Mouse (Mus musculus) 3T3-L1 (cell line): ENCODE results near the gene Cxxc4.

Experiments used
- DNase-seq: peaks from one replicate; pipeline ENCODE4 v3.0.0-alpha.2; 2015; ENCODE audit warnings: low read depth, low spot score

Gene Cxxc4

DNA sequence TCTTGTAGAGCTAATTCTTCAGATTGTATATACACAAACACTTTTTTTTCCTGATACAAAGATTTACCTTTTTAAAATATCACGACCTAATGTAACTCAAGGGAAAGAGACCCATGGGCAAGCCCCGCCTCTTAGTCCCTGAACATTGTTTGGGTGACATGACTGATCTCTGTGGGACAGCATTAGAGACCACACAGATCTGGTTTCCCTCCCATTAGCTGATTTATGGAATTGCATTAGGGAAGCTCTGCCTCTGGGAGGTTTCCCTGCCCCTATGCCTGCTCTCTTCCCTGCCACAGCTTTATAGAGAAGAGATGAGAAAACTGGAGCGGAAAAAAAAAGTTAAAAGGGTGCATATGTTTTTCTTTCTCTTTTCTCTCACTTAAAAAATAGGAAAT lies 7.6 kb downstream of the Cxxc4 start:
- no peak for DNase-seq

DNA sequence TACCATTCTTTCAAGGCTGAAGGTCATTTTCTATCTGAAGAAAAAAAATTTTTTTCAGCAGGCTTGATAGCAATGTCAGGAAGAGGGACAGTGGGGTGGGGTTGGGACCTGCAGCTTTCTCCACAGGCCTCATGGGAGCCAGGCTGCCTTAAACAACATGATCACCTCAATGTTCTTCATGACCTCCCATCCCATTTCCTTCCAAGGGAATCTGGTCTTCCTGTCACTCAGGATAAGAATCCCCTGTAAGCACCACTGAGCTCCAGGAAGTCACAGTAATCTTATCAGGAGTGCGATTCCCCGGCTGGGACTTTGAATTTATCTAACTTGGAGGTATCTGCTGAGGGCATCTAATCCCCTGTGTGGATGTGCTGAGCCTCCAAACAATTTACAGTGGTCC lies 17.9 kb downstream of the Cxxc4 start:
- no peak for DNase-seq

DNA sequence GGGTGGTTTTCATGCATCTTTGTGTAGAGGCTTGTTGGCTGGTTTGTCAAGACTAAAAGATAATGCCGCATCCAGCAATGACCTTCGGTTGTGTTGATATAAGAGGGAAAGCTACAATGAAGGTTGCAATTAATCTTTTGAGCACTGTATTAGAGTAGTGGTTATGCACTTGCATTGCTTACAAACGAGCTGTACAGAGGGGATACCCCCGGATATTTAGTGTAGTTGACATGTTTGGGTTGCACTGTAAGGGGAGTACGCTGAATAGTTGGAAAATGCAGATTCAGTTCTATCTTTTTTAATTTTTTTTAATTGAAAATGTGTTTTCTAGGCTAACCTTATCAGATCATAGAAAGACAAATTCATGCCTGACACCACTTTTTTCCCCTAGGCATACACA lies 22.4 kb downstream of the Cxxc4 start:
- no peak for DNase-seq

DNA sequence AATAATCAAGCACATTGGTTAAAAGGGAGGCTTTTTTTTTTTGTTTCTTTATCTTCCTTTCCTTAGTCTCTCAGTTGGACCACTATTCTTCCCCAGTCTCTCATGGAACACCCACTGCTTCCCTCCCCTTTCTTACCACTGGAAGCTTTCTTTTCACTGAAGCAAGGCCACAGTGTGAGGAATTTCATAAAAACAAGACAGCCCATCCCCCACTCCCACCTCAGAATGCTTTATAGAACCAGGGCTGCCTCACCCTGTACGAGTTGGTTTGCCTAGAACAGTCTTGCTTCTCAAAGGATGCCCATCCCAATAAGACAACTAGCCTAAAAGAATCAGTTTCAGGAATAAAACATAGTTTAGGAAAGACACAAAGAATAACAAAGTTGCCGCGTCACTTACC lies 23.0 kb downstream of the Cxxc4 start:
- DNase-seq: no peak

GRCm38 (mm10) chr3:134279655-134280054 lies 43.4 kb downstream of the Cxxc4 start:
- DNase-seq: no peak

- DNase-seq: no peak
Observed at GRCm38 (mm10) chr3:134281527-134282370, 45.5 kb downstream of the Cxxc4 start.

DNA sequence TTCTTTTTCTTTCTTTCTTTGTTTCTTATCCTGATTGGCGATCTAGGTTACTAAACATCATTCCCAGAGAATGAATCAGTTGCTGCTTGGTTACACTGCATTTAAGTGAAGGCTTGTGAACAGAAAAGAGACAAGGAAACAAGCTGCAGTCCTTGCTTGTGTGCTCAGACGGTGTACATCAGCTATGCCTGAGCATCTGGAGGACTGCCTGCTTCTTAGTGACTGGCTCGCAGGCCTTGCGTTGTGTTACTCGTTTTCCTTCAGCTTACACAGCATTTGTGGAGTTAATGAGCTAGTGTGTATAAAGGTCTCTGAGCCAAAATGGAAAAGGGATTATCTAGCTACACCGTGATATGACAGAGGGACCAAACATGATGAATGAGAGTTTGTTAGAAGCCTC lies 58.9 kb downstream of the Cxxc4 start:
- DNase-seq: no peak

GRCm38 (mm10) chr3:134302681-134303491 lies 66.6 kb downstream of the Cxxc4 start:
- DNase-seq: no peak

GRCm38 (mm10) chr3:134303492-134303808 lies 67.2 kb downstream of the Cxxc4 start:
- no peak for DNase-seq

DNA sequence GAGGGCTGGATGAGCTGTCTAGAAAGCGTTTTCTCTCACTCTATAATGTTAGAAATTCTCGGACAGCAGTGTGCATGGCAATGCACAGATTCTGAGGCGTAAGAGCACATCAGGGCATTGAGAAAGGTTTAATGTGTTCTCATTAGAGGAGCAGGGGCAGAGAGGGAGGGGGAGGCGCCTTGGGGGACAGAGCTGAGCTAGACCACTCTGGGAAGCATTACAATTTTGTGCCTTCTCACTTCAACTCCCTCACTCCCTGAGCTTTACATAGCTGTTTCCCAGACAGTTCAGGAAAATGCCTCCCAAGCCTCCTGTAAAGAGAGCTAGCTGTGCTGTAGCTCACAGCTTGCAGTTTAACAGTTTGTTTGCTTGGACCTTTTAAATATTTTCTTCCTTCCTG lies 70.2 kb downstream of the Cxxc4 start:
- no peak for DNase-seq

- no peak for DNase-seq
Observed at GRCm38 (mm10) chr3:134307801-134308200, 71.5 kb downstream of the Cxxc4 start.
